Mouse (Mus musculus) lung, postnatal 25 days (tissue): Measurements from ENCODE around the gene Srrd.
"Not testable (repeated sequence)": the region's sequence is repeated elsewhere in the genome, so short reads cannot be mapped to it uniquely, and the experiment has no call there.

ENCODE experiments used
- DNase-seq: peaks from one replicate; pipeline ENCODE4 v3.0.0; 2022; ENCODE audit warnings: low spot score

Gene Srrd

DNA sequence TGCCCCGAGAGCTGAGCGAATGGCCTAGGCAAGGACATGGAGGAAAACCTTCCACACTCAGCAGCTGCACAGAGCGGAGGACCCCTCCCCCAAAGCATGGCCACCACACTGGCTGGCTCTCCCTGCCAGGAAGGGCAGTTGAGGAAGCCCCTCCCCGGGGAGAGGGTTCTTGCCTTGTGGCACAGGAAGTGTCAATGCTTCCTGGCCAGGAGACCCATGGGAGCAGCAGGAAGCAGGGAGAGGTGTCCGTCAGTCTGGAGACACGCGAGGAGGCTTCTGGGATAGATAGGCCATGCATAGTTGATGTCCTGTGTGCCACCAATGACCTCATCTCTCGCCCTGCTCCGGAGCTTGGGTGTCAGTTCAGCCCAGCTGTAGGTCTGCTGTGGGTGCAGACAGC is 13.5 kb upstream of the Srrd start:
- peak; percentile 28 for DNase-seq

DNA sequence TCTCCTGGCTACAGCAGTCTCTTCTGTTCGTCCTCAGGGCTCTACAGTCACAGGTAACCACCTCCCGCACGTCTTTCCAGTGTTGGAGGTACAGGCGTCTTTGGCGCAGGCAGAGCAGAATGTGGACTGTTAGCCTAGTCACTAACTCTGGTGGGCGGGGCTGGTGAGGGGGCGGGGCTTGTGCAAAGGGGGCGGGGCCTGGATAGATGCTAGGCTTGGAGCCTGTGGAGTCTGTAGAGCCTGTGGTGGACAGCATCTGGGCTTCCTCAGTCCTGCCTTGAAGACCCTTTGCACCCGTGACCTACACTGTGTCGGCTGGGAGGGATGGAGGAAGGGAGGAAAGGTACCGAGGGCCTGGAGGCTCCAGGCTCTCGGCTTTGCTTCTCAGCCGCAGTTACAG is 13.1 kb upstream of the Srrd start, which contains the start of gene Gm6583:
Gm6583 (minus strand) TSS at position 124 of the 400 bp plus-strand sequence.
- no peak for DNase-seq

DNA sequence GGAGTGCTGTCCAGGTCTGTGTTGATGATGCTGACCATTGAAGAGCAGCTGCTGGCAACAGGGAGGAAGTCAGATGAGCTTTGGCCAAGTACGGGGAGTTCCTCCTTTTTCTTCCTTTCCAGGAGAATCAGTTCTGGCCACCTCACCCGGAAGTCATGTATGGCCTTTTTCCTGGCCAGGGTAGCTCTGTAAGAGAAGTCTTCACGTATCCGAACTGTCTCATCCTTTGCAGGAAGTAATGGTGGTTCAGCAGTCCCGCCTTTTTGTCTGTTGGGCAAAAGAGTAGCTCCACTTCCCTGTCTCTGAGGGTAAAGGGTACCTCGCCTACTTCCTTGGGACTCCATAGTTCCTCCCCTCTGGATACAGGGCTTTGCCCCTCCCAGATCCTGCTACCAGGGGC is 12.7 kb upstream of the Srrd start:
- DNase-seq, result no peak

DNA sequence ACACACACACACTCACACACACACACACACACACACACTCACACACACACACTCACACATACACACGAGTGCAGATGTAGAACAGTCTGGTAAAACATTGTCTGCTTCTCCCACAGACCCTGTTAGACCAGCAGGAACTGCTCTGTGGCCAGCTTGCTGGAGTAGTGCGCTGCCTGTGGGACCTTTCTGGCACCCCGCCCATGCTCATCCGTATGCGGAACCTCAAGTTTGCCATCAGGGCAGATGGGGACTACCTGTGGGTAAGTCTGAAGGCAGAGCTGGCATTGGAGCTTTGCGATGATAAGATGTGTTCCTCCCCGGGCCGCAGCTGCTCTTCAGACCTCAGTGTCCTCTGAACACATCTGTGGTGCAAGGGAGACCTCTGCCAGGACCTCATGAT is 6.3 kb upstream of the Srrd start:
- no peak for DNase-seq

DNA sequence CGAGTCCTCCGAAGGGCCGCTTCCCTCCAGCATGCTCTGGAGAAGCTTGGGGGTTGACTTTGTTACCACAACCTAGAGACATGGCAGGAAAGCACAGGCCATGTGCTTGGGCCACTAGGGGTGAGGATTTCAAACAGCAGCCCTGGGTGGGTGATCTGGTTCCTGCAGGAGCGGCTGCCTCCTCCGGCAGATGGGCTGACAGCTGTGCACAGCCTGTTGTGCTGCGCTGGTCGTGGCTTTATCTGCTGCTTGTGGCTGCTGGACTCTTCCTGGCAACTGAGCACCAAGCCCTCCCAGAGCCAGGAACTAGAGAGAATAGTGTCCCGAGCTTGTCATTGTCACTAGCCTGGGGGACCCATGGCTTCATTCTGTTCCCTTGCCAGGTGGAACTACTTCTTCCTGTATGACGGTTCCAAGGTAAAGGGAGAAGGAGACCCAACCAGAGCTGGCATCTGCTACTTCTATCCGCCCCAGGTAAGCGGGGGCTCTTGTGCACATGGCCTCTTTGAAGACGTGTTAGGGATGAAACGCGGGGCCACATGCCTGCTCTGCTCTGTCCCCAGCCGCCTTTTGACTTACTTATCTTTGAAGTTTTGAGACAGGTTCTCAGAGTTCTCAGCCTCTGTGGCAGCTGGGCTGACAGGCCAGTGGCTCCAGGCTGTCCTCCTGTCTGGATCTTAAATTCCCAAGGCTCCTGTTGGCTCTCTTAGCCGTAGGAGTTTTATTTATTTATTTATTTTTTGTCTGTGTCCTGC is 3.5 kb upstream of the Srrd start:
- DNase-seq, result no peak

DNA sequence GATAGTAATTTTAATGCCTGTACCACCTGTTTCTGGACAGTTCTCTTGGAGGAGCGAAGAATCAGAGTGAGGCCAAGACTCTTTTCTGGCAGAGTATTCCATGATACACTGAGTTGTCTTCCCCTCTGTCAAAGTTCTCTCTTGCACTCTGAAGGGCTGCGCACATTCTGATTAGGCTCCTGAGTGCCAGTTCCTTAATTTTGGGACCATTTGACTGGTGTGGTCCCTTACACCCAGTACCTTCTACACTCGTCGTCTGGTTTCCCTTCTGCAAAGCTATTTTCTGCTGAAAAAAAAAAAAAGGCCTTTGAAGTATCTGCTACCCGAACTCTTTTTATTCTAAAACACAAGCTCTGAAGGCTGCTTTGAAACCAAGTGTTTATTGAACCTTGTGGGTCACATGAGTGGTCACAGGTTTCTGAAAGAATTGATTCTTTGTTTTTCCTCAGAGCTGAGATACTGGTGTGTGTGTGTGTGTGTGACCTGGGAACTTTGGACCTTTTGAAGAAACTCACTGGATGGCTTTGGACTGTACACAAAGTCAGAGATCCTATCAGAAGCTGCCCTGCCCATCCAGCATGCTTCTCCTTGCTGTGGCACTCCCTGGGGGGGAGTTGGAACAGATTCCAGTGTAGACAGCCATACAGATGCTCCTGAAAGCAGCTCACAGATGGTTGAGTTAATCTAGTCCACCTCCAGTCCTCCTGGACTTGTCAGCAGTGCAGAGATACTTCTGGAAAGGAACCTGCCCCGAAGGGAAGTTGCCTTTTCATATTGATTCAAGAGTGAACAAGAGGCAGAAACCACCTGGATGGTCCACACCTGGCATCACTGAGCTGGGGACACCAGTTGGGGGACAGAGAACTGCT is 1.5 kb upstream of the Srrd start:
- no peak for DNase-seq

DNA sequence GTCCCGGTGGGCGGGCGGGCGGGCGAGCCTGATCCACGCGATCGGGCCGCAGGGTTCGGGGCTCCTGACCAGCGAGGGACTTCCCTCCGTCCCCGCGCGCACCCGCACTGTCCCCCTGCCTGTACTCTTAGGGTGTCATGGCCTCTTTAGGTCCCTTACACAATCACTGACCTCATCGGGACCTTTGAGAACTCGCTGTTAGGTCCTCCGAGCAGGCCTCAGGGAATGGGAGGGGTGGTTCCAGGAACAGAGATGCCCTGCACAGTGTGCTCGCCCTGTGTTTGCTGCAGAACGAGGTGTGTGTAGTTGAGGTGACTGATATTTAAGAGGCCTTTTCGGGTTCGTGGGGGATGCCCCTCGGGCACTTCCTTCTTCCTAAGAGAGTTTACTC is 360 bp upstream of the Srrd start:
- peak; percentile 20 for DNase-seq

DNA sequence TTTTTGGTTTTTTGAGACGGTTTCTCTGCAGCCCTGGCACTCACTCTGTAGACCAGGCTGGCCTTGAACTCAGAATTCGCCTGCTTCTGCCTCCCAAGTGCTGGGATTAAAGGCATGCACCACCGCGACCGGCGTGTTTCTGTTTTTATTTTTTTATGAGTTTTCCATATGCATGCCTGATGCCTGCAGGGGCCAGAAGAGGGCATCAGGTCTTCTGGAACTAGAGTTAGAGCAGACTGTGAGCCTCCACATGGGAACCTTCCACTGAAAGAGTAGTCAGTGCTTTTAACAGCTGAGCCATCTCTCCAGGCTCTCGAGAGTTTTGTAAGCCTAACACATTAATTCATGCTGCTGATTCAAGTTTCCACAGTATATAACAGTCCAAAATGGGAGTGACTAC is 3.6 kb downstream of the Srrd start:
- no peak for DNase-seq

DNA sequence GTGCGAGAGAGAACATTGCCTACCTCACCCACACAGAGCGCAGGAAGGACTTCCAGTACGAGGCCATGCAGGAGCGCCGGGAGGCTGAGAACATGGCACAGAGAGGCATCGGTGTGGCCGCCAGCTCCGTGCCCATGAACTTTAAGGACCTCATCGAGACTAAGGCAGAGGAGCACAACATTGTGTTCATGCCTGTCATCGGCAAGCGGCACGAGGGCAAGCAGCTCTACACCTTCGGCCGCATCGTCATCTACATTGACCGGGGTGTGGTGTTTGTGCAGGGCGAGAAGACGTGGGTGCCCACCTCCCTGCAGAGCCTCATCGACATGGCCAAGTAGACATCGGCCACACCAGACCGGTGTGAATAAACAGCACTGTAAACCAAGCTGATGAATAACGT is 5.8 kb downstream of the Srrd start:
- no peak for DNase-seq

DNA sequence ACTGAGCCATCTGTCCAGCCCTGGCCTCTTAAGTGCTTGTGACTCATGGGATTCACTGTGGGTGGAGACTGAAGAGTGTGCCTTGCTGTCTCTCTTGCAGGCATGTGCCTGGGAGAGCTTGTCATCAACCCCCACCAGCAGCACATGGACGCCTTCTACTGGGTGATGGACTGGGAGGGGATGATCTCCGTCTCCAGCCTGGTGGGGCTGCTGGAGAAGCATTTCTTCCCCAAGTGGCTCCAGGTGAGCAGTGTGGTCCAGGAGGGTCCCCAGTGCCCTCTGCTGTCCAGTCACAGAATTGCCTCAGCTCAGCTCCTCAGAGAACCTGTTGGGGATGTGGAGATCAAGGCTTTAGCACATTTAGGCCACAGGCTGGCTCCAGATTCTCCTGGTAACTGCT is 7.4 kb downstream of the Srrd start:
- peak; percentile 30 for DNase-seq

DNA sequence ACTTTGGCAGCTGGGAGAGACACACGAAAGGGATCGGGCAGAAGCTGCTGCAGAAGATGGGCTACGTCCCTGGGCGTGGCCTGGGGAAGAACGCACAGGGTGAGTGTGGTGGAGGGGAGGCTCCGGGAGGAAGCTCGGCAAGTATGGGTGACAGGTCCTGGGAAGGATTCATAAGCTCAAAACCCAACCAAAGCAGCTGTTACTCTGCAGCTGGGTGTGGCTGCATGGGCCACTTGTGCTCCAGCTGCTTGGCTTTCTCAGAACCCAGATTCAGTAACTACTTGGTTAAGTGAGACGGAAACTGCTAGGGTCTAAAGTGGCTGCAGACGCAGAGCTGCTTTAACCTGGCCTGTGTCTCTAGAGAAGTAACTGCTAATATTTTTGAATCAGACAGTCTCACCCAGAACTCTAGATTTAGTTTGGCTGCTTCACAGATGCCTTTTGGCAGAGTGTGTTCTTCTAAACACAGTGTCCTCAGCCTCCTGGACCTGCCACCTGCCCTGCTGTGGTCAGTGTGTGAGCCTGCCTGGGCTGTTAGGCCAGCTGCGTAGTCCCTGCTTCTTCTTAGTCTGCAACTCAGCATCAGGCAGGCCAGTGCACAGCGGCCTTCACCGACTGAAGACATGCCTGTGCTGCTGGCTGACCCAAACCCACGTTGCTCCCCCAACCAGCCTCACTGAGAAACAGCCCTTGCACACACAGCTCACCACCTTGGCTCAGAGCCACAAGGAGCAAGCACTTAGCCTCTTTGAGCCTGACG is 12.9 kb downstream of the Srrd start:
- no peak for DNase-seq

DNA sequence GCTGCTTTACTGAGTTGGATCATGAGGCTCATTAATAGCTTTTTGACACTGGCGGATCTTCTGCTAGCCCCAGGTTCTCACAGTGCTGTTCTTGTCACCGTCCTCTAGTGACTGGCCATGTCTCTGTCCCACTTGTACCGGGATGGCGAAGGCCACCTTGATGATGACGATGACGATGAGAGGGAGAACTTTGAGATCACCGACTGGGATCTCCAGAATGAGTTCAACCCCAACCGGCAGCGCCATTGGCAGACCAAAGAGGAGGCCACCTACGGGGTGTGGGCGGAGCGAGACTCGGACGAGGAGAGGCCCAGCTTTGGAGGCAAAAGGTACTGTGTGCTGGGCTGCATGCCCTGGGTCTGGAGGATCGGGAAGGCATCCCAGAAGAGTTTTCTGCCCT is 15.0 kb downstream of the Srrd start:
- no peak for DNase-seq

DNA sequence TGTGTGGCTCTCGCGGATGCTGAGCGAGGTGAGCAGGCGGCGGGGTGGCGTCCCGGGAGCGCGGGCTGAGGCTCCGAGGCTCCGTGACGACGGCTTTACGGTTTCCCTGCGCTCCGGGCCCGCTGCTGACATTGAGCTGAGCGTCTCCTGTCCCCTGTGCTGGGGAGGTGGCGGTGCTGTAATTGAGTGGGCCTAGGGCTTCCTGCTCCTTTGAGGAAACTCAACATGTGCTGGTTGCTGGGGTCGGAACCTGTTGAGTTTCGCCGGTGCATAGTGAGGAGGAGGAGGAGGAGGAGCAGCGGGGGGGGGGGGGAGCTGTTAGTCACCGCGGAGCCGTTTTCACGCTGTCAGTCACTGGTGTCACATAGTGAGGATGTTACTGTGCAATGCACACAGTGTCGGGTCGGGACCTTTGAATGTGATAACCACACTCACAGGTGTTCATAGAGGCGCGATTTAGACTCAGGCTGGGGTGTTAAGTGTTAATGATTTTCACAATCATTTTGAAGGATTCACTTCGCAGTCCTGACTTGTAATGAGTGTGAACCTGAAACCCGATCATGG is 16.3 kb downstream of the Srrd start:
- no peak for DNase-seq

DNA sequence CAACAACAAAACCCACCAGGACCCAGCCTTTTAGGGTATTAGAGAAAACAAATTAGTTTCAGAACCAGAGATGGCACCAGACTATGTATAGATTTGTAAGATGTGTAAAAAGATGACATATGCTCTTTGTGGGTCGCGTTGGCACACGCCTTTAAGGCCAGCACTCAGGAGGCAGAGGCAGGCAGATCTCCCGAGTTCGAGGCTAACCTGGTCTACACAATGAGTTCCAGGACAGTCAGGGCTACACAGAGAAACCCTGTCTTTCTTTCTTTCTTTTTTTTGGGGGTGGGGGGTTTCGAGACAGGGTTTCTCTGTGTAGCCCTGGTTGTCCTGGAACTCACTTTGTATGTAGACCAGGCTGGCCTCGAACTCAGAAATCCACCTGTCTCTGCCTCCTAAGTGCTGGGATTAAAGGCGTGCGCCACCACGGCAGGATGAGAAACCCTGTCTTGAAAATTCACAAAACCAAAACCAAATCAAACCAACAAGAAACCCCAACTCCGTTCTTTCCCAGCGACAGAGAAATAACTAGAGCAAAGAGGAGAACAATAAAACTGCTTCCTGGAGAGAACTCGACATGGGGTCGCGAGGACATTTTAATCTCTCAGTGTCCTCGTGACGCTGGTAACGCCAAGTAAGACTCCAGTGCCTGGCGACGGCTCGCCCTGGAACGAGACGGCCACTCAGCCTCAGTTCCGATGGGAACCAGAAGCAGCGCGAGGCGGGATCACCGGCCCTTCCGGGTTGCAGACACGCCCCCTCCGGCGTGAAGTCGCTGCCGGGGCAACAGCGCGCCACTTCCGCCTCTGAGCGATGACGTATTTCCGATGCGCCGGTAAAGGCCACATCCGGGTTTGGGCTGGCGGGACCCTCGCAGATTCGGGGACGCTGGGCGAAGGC is 17.0 kb downstream of the Srrd start, which contains the start of gene Tfip11:
Tfip11 (plus strand) TSS at position 813 of the 900 bp plus-strand sequence.
- DNase-seq, result peak; percentile 96

DNA sequence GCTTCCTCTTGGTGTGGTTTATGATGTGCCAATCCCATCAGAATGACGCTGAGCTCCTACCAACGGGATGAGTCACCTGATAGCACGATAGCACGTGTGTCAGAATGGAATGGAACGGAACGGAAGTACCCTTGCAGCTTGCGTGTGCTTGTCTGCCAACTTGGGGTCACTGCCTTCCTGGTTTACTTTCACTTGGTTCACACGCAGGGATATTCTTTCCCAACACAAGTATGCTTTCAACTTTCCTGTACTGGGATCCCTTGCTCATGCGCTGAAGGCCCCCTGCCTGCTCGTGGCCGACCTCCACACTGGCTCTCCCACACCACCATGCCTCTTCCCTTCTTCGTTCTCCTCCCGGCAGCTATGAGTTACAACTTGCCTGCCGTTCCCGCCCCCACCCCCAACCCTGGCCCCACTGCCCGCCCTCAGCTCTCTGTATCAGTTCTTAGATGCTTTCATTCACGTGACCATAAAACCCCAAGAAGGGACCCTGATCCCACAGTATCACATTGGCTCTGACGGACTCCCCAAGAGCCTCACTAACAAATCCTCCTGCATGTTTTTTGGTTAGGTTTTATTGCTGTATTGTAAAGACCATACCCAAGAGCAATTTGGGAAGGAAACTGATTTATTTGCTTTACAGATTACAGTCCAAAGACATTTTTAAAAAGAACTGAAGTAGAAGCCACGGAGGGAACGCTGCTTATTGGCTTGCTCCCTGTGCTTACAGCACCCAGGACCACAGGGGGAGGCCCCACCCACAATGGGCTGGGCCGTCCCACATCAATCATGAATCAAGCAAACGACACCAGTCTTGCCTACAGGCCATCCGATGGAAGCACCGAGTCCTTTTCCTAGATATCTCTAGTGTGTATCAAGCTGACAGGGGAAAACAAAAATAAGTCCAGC is 17.9 kb downstream of the Srrd start:
- peak; percentile 57 for DNase-seq

DNA sequence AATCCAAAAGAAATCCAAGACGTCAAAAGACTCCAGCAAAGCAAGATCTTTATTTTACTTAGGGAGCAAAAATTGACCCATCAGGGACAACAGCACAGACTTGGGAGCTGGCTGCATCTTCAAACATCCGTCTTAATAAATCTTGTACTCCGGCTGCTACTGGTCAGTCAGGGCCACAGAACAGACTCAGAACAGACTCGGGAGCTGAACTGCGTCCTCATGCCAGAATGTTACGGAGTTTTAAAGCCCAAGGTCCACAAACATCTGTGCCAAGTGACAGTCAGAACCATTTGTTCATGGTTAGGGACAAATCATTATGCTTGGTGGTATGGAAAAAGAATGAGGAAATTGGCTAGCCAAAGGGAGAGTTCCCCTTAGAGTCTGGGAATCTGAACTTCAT is 19.6 kb downstream of the Srrd start:
- no peak for DNase-seq

DNA sequence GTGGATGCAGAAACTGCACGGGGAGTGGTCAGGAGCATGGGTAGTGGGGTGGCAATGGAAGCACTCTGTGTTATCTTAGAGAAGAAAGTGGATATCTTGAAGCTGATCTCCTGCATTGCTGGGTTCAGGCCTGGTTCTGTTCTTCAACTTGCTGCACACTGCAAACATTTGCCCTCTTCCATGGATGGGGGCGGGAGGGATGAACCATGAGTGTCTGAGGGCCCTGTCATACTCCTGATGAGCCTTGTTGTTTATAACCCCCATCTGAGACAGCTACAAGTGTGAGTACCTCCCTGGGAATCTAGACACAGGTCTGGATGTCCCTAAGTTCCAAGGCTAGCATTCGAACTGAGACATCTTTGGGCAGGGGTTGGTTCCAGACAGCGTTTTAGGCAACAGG is 21.5 kb downstream of the Srrd start:
- no peak for DNase-seq

DNA sequence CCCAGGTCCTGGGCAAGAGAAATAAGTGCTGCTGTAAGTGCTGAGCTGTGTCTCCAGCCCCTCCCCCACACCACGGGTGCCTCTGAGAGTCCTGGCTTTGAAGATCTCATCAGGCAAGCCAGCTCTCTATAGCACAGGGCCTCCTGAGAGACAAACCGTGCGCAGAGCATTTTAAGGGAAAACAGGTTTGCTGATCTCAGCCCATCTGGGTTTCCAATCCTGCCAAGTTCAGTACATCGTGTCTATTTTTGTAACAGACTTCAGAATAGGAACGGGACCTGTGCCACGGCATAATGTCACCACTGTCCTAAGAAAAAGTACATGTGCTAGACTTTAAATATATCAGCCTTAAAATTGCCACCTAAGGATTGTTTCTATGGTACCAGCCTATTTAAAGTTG is 21.9 kb downstream of the Srrd start:
- no peak for DNase-seq

DNA sequence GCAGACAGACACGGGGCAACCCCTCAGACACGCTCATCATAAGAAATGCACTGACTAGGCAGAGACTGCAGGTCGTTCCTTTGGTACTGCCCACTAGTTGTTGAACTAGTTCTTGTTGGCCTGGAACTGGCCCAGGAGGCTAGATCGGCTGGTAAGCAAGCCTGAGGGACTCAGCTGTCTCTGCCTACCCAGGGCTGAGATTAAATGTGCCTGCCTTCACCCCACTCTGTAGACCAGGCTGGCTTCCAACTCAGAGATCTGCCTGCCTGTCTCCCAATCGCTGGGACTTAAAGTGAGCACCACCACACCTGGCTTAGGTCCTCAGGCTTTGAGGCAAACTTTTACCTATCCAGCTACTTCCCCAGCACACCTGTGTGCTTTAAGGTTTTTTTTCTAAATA is 22.5 kb downstream of the Srrd start:
- no peak for DNase-seq

DNA sequence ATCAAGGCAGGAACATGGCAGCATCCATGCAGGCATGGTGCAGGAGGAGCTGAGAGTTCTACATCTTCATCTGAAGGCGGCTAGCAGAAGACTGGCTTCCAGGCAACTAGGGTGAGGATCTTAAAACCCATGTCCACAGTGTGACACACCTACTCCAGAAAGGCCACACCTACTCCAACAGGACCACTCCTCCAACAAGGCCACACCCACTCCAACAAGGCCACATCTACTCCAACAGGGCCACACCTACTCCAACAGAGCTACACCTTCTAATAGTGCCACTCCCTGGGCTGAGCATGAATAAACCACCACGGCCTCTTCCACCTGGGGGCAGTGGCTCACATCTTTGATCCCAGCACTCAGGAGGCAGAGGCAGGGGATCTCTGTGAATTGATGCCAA is 23.5 kb downstream of the Srrd start:
- not testable (repeated sequence) for DNase-seq
